Mouse (Mus musculus): ENCODE results near the gene Adamtsl1.

GRCm38 (mm10) chr4:85506976-85507375 lies 7.0 kb upstream of the Adamtsl1 start:
- TF ChIP-seq POLR2A (IDR thresholded peaks at IDR 0.05; ENCODE audit: borderline replicate concordance, control insufficient read depth, low read depth, low read length): no peak
- TF ChIP-seq CTCF (IDR thresholded peaks at IDR 0.05; ENCODE audit: control insufficient read depth, insufficient read depth, low read length): no peak

Measured in bone marrow, adult 2 months (tissue).